Mouse (Mus musculus) fat pad, adult 2 months (tissue): ENCODE results near the gene Acot4.
"Not testable (repeated sequence)": the region's sequence is repeated elsewhere in the genome, so short reads cannot be mapped to it uniquely, and the experiment has no call there.

ENCODE experiments used
- DNase-seq: peaks from one replicate; pipeline ENCODE4 v3.0.0-alpha.2; 2011; ENCODE audit warnings: low read depth, low spot score; ENCODE audit errors: extremely low read depth

Gene Acot4

GRCm38 (mm10) chr12:84038241-84038640 is at the start of gene Acot4:
TSS of gene Acot4 (plus strand) at chr12:84038379.
- DNase-seq, result not testable (repeated sequence)

- DNase-seq, result no peak
Measured at GRCm38 (mm10) chr12:83988483-83988882, 49.7 kb upstream of the Acot4 start.

- DNase-seq, result no peak
Measured at GRCm38 (mm10) chr12:83989378-83989777, 48.8 kb upstream of the Acot4 start.

- no peak for DNase-seq
Measured at GRCm38 (mm10) chr12:83997221-83997620, 41.0 kb upstream of the Acot4 start.

GRCm38 (mm10) chr12:83998341-83999107 is 39.7 kb upstream of the Acot4 start:
- no peak for DNase-seq

GRCm38 (mm10) chr12:83999237-83999636 is 38.9 kb upstream of the Acot4 start:
- DNase-seq, result not testable (repeated sequence)

- DNase-seq, result no peak
Measured at GRCm38 (mm10) chr12:84000418-84000817, 37.8 kb upstream of the Acot4 start.

- DNase-seq, result no peak
Measured at GRCm38 (mm10) chr12:84003866-84004265, 34.3 kb upstream of the Acot4 start.

- DNase-seq, result no peak
Measured at GRCm38 (mm10) chr12:84008251-84008650, 29.9 kb upstream of the Acot4 start.

GRCm38 (mm10) chr12:84008729-84009128 is 29.4 kb upstream of the Acot4 start:
- no peak for DNase-seq

GRCm38 (mm10) chr12:84009171-84009965 is 28.8 kb upstream of the Acot4 start, which contains the start of gene Acot1:
TSS of gene Acot1 (plus strand) at chr12:84009490.
- DNase-seq, result peak; percentile 97

GRCm38 (mm10) chr12:84010201-84010600 is 28.0 kb upstream of the Acot4 start:
- no peak for DNase-seq

- no peak for DNase-seq
Measured at GRCm38 (mm10) chr12:84011251-84012040, 26.7 kb upstream of the Acot4 start.

- DNase-seq, result no peak
Measured at GRCm38 (mm10) chr12:84013130-84013529, 25.0 kb upstream of the Acot4 start.

GRCm38 (mm10) chr12:84013701-84014100 is 24.5 kb upstream of the Acot4 start:
- DNase-seq, result no peak

GRCm38 (mm10) chr12:84020528-84020927 is 17.7 kb upstream of the Acot4 start:
- not testable (repeated sequence) for DNase-seq

- DNase-seq, result not testable (repeated sequence)
Measured at GRCm38 (mm10) chr12:84022266-84022665, 15.9 kb upstream of the Acot4 start.

- DNase-seq, result no peak
Measured at GRCm38 (mm10) chr12:84023052-84023745, 15.0 kb upstream of the Acot4 start.

GRCm38 (mm10) chr12:84025888-84026287 is 12.3 kb upstream of the Acot4 start:
- no peak for DNase-seq

- DNase-seq, result not testable (repeated sequence)
Measured at GRCm38 (mm10) chr12:84028328-84028727, 9.9 kb upstream of the Acot4 start.

GRCm38 (mm10) chr12:84029043-84029442 is 9.1 kb upstream of the Acot4 start:
- DNase-seq, result not testable (repeated sequence)
